Mouse (Mus musculus) heart, adult 2 months (tissue): ENCODE measurements around the gene Chrna7.

ENCODE experiments used
- CTCF ChIP-seq: fragments of 200-600 bp; IDR thresholded peaks from 2 replicates; pipeline ENCODE4 v1.8.1; 2022; ENCODE audit warnings: antibody characterized with exemption, mild to moderate bottlenecking, moderate library complexity
- EP300 ChIP-seq: fragments of 200-500 bp; IDR thresholded peaks from 2 replicates; pipeline ENCODE4 v1.6.1; 2011; ENCODE audit warnings: low read depth, low read length, control low read depth; ENCODE audit not compliant: insufficient read depth
- POLR2A ChIP-seq: fragments of 200-500 bp; IDR thresholded peaks from 2 replicates; pipeline ENCODE4 v1.6.1; 2011; ENCODE audit warnings: mild to moderate bottlenecking, low read depth, low read length, control low read depth; ENCODE audit not compliant: insufficient read depth

GRCm38 (mm10) chr7:63060996-63061395, 151.4 kb downstream of the Chrna7 start:
- TF ChIP-seq CTCF (no peak), EP300 (no peak), POLR2A (no peak)
